Mouse (Mus musculus): Measurements from ENCODE around the gene Fbxo3. TPM values are rescaled to one million over a fixed set of nuclear protein-coding genes. Genes with fewer than 3 reads are reported as not detected.

Fbxo3 gene
- total RNA-seq, 1 experiment = 13.6 TPM

DNA sequence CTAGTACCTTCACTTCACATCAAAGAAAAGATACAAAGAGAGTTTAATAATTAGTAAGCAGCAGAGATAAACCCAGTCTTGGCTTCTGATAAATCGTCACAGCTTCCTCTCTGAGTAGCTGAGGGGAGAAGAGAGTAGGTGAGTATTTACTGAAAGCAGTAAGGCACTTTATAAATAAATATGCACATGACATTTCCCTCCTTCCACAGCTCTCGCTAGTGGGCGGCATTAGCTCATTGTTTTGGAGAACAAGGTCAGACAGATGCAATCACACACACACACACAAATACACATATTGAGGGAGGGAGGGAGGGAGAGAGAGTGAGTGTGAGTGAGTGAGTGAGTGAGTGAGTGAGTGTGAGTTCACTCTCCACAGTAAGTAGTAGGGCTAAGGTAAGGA is 8.8 kb downstream of the Fbxo3 start:
- Histone ChIP-seq H3K27ac (ENCODE audit: insufficient read depth, low read depth, low read length, poor library complexity, severe bottlenecking) (no peak overlapping the region), H3K36me3 (ENCODE audit: control insufficient read depth, insufficient read depth, low read length, poor library complexity, severe bottlenecking) (peaks cover 5% of the 10 kb centered on the region; the same call in 1 of the 2 replicates), H3K9ac (ENCODE audit: insufficient read depth, low read depth, low read length, poor library complexity, severe bottlenecking) (no peak overlapping the region), H3K4me1 (ENCODE audit: control insufficient read depth in 2 of 2, insufficient read depth in 2 of 2, low read length in 2 of 2, poor library complexity in 1 of 2) (peaks cover 2 to 3% of the 10 kb centered on the region in 2 experiments; a peak in 2 of 4 replicates), H3K9me3 (ENCODE audit: control insufficient read depth, insufficient read depth, low read depth, low read length) (no peaks in the 10 kb centered on the region), H3K4me3 (ENCODE audit: insufficient read depth in 1 of 2, low read depth in 1 of 2, low read length in 2 of 2, poor library complexity in 1 of 2, severe bottlenecking in 1 of 2) (no peak overlapping the region)
- TF ChIP-seq ZC3H11A (IDR thresholded peaks at IDR 0.05; ENCODE audit: borderline replicate concordance, low read depth, low read length) (no peak), HCFC1 (IDR thresholded peaks at IDR 0.05; ENCODE audit: borderline replicate concordance, insufficient read depth, low read length) (no peak), CHD2 (IDR thresholded peaks at IDR 0.05; ENCODE audit: low read depth, low read length) (no peak), MAFK (IDR thresholded peaks at IDR 0.05; ENCODE audit: insufficient read depth, low read depth, low read length) (no peak), ZNF384 (IDR thresholded peaks at IDR 0.05; ENCODE audit: low read depth, low read length) (no peak)
- in situ Hi-C loops (cut with MboI; ENCODE audit: low sequenced_read_pairs in 2 of 2, unreplicated experiment in 2 of 2) = no loop called here
- no peak for DNase-seq (ENCODE audit: low read depth, low spot score)

DNA sequence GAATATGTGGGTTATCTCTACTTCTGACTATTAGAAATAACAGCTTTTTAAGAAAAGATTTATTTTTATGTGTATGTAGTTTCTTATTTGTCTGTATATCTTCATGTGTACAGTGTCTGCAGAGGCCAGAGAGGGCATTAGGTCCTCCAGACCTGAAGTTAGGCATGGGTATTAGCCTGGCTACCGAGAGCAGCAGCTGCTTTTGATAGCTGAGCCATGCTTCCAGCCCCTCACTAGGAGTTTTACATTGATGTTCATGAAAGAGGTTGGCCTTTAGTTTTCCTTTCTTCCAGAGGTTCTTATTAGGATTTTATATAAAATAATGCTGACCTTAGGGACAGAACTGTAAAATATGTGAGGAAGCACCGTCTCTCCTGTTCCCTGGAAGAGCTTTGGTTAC is 10.7 kb downstream of the Fbxo3 start:
- in situ Hi-C loops (cut with MboI; ENCODE audit: low sequenced_read_pairs in 2 of 2, unreplicated experiment in 2 of 2) = no loop called here
- TF ChIP-seq ZNF384 (IDR thresholded peaks at IDR 0.05; ENCODE audit: low read depth, low read length) = no peak
- TF ChIP-seq ZC3H11A (IDR thresholded peaks at IDR 0.05; ENCODE audit: borderline replicate concordance, low read depth, low read length) = no peak
- TF ChIP-seq MAFK (IDR thresholded peaks at IDR 0.05; ENCODE audit: insufficient read depth, low read depth, low read length) = no peak
- TF ChIP-seq CHD2 (IDR thresholded peaks at IDR 0.05; ENCODE audit: low read depth, low read length) = no peak
- no peak for TF ChIP-seq HCFC1 (IDR thresholded peaks at IDR 0.05; ENCODE audit: borderline replicate concordance, insufficient read depth, low read length)
- H3K36me3 ChIP-seq (ENCODE audit: control insufficient read depth, insufficient read depth, low read length, poor library complexity, severe bottlenecking) = peaks cover 5% of the 10 kb centered on the region; the same call in 1 of the 2 replicates

DNA sequence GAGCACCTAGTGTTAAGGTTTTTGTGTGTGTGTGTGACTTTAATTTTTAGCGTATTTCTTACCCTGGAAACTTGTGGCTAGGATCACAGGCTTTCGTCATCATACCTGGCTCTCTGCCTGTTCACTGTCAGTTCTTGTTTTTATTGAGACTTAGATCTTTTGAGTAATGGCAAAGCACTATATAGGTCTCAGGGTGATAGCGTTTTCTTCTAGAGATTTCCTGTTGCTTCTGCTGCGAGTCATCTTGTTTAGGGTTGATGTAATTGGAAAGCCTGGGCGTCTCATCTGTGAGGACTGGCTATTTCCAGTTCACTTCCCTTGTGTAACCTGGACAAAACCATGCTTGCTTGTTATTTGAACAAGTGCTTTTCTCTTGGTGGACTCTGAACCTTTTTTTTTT is 14.1 kb downstream of the Fbxo3 start:
- TF ChIP-seq ZC3H11A (IDR thresholded peaks at IDR 0.05; ENCODE audit: borderline replicate concordance, low read depth, low read length) (no peak), CHD2 (IDR thresholded peaks at IDR 0.05; ENCODE audit: low read depth, low read length) (no peak), MAFK (IDR thresholded peaks at IDR 0.05; ENCODE audit: insufficient read depth, low read depth, low read length) (no peak), HCFC1 (IDR thresholded peaks at IDR 0.05; ENCODE audit: borderline replicate concordance, insufficient read depth, low read length) (no peak), ZNF384 (IDR thresholded peaks at IDR 0.05; ENCODE audit: low read depth, low read length) (no peak)
- no peaks in the 10 kb centered on the region for H3K9me3 ChIP-seq (ENCODE audit: control insufficient read depth, insufficient read depth, low read depth, low read length)
- H3K36me3 ChIP-seq (ENCODE audit: control insufficient read depth, insufficient read depth, low read length, poor library complexity, severe bottlenecking) = peaks cover 2% of the 10 kb centered on the region; the same call in 1 of the 2 replicates
- no peak overlapping the region for H3K4me3 ChIP-seq (ENCODE audit: insufficient read depth in 1 of 2, low read depth in 1 of 2, low read length in 2 of 2, poor library complexity in 1 of 2, severe bottlenecking in 1 of 2)
- no peak overlapping the region for H3K9ac ChIP-seq (ENCODE audit: insufficient read depth, low read depth, low read length, poor library complexity, severe bottlenecking)
- H3K4me1 ChIP-seq (ENCODE audit: control insufficient read depth in 2 of 2, insufficient read depth in 2 of 2, low read length in 2 of 2, poor library complexity in 1 of 2) = peaks cover 2 to 3% of the 10 kb centered on the region in 2 experiments; a peak in 2 of 4 replicates
- in situ Hi-C loops (cut with MboI; ENCODE audit: low sequenced_read_pairs in 2 of 2, unreplicated experiment in 2 of 2) = no loop called here
- no peak overlapping the region for H3K27ac ChIP-seq (ENCODE audit: insufficient read depth, low read depth, low read length, poor library complexity, severe bottlenecking)
- DNase-seq (ENCODE audit: low read depth, low spot score) = no peak

More for the DNA sequence above, 10.7 kb downstream of the Fbxo3 start:
- Histone ChIP-seq H3K4me3 (ENCODE audit: insufficient read depth in 1 of 2, low read depth in 1 of 2, low read length in 2 of 2, poor library complexity in 1 of 2, severe bottlenecking in 1 of 2) (no peak overlapping the region), H3K4me1 (ENCODE audit: control insufficient read depth in 2 of 2, insufficient read depth in 2 of 2, low read length in 2 of 2, poor library complexity in 1 of 2) (peaks cover 2 to 3% of the 10 kb centered on the region in 2 experiments; a peak in 2 of 4 replicates), H3K27ac (ENCODE audit: insufficient read depth, low read depth, low read length, poor library complexity, severe bottlenecking) (no peak overlapping the region), H3K9ac (ENCODE audit: insufficient read depth, low read depth, low read length, poor library complexity, severe bottlenecking) (no peak overlapping the region), H3K9me3 (ENCODE audit: control insufficient read depth, insufficient read depth, low read depth, low read length) (no peaks in the 10 kb centered on the region)
- DNase-seq (ENCODE audit: low read depth, low spot score) = no peak

DNA sequence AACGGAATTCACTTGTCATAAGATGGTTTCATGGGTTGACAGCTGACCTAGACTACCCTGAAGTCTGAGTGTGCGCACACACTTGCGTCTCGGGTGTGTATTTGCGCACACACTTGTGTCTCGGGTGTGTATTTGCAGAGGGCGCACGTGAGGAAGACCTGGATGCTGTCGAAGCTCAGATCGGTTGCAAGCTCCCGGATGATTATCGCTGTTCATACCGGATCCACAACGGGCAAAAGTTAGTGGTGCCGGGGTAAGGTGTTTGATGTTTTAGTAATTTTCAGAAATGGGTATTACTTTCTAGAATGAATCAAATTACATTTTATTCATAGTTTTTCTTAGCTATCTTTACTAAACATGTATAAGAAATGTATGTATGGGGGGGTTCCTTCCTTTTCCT is 15.2 kb downstream of the Fbxo3 start:
- TF ChIP-seq CHD2 (IDR thresholded peaks at IDR 0.05; ENCODE audit: low read depth, low read length) = no peak
- no peak for TF ChIP-seq ZC3H11A (IDR thresholded peaks at IDR 0.05; ENCODE audit: borderline replicate concordance, low read depth, low read length)
- no peak for TF ChIP-seq ZNF384 (IDR thresholded peaks at IDR 0.05; ENCODE audit: low read depth, low read length)
- TF ChIP-seq MAFK (IDR thresholded peaks at IDR 0.05; ENCODE audit: insufficient read depth, low read depth, low read length) = no peak
- no peak for TF ChIP-seq HCFC1 (IDR thresholded peaks at IDR 0.05; ENCODE audit: borderline replicate concordance, insufficient read depth, low read length)
- in situ Hi-C loops (cut with MboI; ENCODE audit: low sequenced_read_pairs in 2 of 2, unreplicated experiment in 2 of 2) = no loop called here
- Histone ChIP-seq H3K4me3 (ENCODE audit: insufficient read depth in 1 of 2, low read depth in 1 of 2, low read length in 2 of 2, poor library complexity in 1 of 2, severe bottlenecking in 1 of 2) (no peak overlapping the region), H3K27ac (ENCODE audit: insufficient read depth, low read depth, low read length, poor library complexity, severe bottlenecking) (no peak overlapping the region), H3K4me1 (ENCODE audit: control insufficient read depth in 2 of 2, insufficient read depth in 2 of 2, low read length in 2 of 2, poor library complexity in 1 of 2) (peaks cover 2 to 3% of the 10 kb centered on the region in 2 experiments; a peak in 2 of 4 replicates), H3K9ac (ENCODE audit: insufficient read depth, low read depth, low read length, poor library complexity, severe bottlenecking) (no peak overlapping the region), H3K9me3 (ENCODE audit: control insufficient read depth, insufficient read depth, low read depth, low read length) (no peaks in the 10 kb centered on the region), H3K36me3 (ENCODE audit: control insufficient read depth, insufficient read depth, low read length, poor library complexity, severe bottlenecking) (no peaks in the 10 kb centered on the region)
- DNase-seq (ENCODE audit: low read depth, low spot score) = no peak

Data from ES-E14 (cell line).